Mouse (Mus musculus): ENCODE measurements around the gene Crabp2. TPM values are rescaled to one million over a fixed set of nuclear protein-coding genes. Genes with fewer than 3 reads are reported as not detected.

The Crabp2 gene
- polyA plus RNA-seq, 1 experiment from 2014 or later, result 49.1 TPM

DNA sequence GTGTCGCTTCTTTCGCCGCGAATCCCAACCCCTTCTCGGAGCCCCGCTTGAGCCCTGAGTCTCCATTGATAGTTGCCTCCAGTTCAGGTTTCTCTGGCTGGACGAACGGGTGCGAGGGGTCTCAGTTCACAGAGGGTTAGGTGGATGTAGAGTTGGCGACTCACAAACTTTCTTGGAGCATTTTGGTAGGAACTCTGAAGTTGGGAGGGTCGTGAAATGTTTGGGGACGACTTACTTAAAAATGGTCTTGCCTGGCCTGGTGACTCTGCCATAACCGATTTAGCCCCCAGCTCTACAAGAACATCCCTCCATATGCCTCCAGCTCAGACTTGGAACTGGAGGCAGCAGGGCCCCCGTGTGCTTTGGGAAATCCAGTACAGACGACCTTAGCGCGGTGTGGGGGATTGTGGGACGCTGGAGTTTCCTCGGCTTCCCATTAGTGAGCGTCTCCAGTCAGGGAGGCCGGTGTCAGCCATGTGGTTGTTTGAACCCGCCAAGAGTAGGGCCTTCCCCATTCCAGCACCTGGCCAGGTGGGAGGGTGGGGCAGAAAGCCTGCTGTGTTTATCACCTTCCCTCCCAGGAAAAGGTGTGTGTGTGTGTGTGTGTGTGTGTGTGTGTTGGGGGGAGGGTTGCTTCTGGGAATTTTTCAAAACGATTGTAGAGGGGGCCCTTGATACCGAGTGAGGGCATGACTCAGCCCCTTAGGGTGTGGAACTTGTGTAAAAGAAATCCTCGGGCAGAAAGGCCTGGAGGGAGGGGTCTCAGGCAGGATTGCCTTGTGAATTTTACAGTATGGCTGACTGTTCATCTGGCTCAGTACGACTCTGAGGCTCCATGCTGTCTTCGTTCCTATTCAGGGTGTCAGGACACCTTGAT is 41.2 kb upstream of the Crabp2 start:
- peak overlapping the region; percentile 95 for H3K4me3 ChIP-seq (ENCODE audit: low read length)
- ATAC-seq, result no peak
- peak overlapping the region; percentile 94 for H3K27ac ChIP-seq (ENCODE audit: low read depth, low read length)
- no peaks in the 10 kb centered on the region for H3K9me3 ChIP-seq (ENCODE audit: control insufficient read depth, low read length)
- peak overlapping the region; percentile 90 for H3K9ac ChIP-seq (ENCODE audit: low read depth, low read length)
- peaks cover 32% of the 10 kb centered on the region for H3K4me1 ChIP-seq (ENCODE audit: control insufficient read depth, insufficient read depth, low read depth, low read length)
- WGBS, result under 1% methylated on average over 24 of the region's 27 CpGs
- H3K36me3 ChIP-seq (ENCODE audit: control insufficient read depth, insufficient read depth, low read length), result no peaks in the 10 kb centered on the region
- H3K27me3 ChIP-seq (replicated peaks; ENCODE audit: control insufficient read depth, insufficient read depth, low read length), result no peaks in the 10 kb centered on the region
- peak overlapping the region; percentile 96 for H3K4me2 ChIP-seq (ENCODE audit: low read length)

DNA sequence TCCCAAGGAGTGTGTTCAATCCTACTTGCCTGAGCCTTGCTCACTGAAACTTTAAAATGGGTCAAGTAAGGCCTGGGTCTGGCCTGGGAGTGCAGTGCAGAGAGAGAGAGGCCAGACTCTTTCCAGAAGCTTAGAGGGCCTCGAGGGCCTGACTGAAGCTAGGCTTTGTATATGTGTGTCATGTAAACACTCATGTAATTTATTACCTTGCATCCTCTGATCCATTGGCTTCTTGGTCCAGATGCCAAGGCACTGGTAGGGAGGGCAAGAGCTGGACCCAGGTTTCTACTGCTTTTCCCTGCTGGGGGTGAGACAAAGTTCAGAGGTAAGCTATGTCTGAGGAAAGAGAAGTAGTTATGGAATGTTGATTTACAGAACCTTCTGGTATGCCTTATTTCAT is 40.6 kb upstream of the Crabp2 start:
- no peaks in the 10 kb centered on the region for H3K9me3 ChIP-seq (ENCODE audit: control insufficient read depth, low read length)
- H3K36me3 ChIP-seq (ENCODE audit: control insufficient read depth, insufficient read depth, low read length), result no peaks in the 10 kb centered on the region
- 15% methylated on average over 1 of the region's 1 CpGs for WGBS
- H3K27me3 ChIP-seq (replicated peaks; ENCODE audit: control insufficient read depth, insufficient read depth, low read length), result no peaks in the 10 kb centered on the region
- H3K4me3 ChIP-seq (ENCODE audit: low read length), result peak overlapping the region; percentile 95
- H3K27ac ChIP-seq (ENCODE audit: low read depth, low read length), result no peak overlapping the region
- H3K9ac ChIP-seq (ENCODE audit: low read depth, low read length), result peak overlapping the region; percentile 90
- peaks cover 32% of the 10 kb centered on the region for H3K4me1 ChIP-seq (ENCODE audit: control insufficient read depth, insufficient read depth, low read depth, low read length)
- ATAC-seq, result no peak
- H3K4me2 ChIP-seq (ENCODE audit: low read length), result peak overlapping the region; percentile 96

DNA sequence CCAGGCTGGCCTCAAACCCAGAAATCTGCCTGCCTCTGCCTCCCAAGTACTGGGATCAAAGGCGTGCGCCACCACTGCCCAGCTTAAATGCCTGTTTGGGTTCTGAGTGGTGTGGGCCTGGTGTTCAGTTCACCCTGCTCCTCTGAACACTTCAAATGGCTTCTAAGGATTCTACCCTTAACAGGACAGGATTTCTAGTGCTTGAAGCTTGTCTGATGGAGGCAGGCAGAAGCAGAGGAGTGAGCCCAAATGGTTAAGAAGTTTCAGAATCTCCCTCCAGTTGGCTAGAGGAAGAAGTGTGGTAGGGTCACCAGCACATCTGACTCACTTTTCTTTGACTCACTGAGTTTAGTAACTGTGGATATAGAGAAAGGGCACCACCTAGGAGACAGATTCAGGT is 39.1 kb upstream of the Crabp2 start:
- Histone ChIP-seq H3K36me3 (ENCODE audit: control insufficient read depth, insufficient read depth, low read length) (0 out of 2 replicates have a peak, but pooled peaks cover 2% of the 10 kb centered on the region), H3K4me2 (ENCODE audit: low read length) (no peak overlapping the region; the same call in 1 of the 2 replicates), H3K27ac (ENCODE audit: low read depth, low read length) (no peak overlapping the region), H3K9ac (ENCODE audit: low read depth, low read length) (no peak overlapping the region), H3K4me3 (ENCODE audit: low read length) (no peak overlapping the region), H3K9me3 (ENCODE audit: control insufficient read depth, low read length) (no peaks in the 10 kb centered on the region), H3K4me1 (ENCODE audit: control insufficient read depth, insufficient read depth, low read depth, low read length) (peaks cover 32% of the 10 kb centered on the region), H3K27me3 (replicated peaks; ENCODE audit: control insufficient read depth, insufficient read depth, low read length) (no peaks in the 10 kb centered on the region)
- whole genome bisulfite sequencing, result 88% methylated on average over 2 of the region's 2 CpGs
- no peak for ATAC-seq

DNA sequence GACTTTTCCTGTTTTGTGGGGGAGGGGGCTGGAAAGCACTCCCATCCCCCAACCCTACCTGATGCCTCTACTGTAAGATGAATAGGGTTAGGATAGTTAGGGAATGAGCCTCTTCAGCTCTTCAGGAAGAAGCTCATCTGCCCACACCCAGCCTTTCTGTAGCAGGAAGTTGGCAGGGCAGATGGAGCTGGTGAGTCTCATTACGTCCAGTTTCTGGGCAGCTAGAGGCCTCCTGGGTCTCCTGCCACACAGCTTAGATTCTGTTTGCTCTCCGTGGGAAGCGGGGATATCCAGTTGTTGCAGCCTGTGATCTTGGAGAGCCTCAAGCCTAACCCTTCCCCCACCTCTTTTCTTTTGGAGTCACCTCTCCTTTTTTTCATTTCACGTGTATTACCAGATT is 38.6 kb upstream of the Crabp2 start:
- peak overlapping the region; percentile 33 for H3K4me3 ChIP-seq (ENCODE audit: low read length)
- H3K27ac ChIP-seq (ENCODE audit: low read depth, low read length), result peak overlapping the region; percentile 69
- H3K4me2 ChIP-seq (ENCODE audit: low read length), result peak overlapping the region; percentile 62
- no peaks in the 10 kb centered on the region for H3K9me3 ChIP-seq (ENCODE audit: control insufficient read depth, low read length)
- H3K9ac ChIP-seq (ENCODE audit: low read depth, low read length), result peak overlapping the region; percentile 57
- no peak for ATAC-seq
- WGBS, result 3% methylated on average over 4 of the region's 4 CpGs
- H3K4me1 ChIP-seq (ENCODE audit: control insufficient read depth, insufficient read depth, low read depth, low read length), result peaks cover 32% of the 10 kb centered on the region
- H3K36me3 ChIP-seq (ENCODE audit: control insufficient read depth, insufficient read depth, low read length), result peaks cover 7% of the 10 kb centered on the region; the same call in 1 of the 2 replicates
- no peaks in the 10 kb centered on the region for H3K27me3 ChIP-seq (replicated peaks; ENCODE audit: control insufficient read depth, insufficient read depth, low read length)

DNA sequence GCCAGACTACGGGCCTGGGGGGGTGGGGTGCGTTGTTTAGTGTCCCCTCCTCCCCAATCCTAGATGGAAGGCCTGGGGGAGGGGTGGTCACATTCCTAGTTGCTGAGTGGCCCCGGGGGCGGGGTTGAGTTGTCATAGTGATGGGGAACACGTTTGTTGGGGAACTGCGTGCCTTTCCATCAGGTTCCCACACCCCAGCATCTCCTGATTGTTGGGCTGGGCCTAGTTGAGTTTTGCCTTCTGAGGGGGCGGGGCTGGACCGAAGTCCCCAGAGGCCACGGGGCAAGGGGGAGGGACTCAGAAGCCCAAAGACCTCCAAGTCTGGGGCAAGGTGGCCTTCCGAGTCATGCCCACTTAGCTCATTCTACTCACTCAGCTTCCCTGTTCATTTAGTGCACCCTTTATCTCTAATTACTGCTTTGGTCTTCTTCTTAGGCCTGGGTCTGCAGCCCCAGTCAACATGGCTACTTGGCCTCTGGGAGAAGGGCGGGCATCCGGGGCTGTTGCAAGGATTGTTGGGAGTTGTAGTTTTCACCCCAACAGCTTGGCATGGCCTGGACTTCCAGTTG is 37.8 kb upstream of the Crabp2 start:
- Histone ChIP-seq H3K27me3 (replicated peaks; ENCODE audit: control insufficient read depth, insufficient read depth, low read length) (no peaks in the 10 kb centered on the region), H3K36me3 (ENCODE audit: control insufficient read depth, insufficient read depth, low read length) (peaks cover 11% of the 10 kb centered on the region), H3K4me1 (ENCODE audit: control insufficient read depth, insufficient read depth, low read depth, low read length) (peaks cover 32% of the 10 kb centered on the region), H3K9me3 (ENCODE audit: control insufficient read depth, low read length) (no peaks in the 10 kb centered on the region), H3K9ac (ENCODE audit: low read depth, low read length) (peak overlapping the region; percentile 57), H3K4me3 (ENCODE audit: low read length) (peak overlapping the region; percentile 33), H3K27ac (ENCODE audit: low read depth, low read length) (peak overlapping the region; percentile 69), H3K4me2 (ENCODE audit: low read length) (peak overlapping the region; percentile 62)
- 1% methylated on average over 9 of the region's 12 CpGs for WGBS
- ATAC-seq, result peak; percentile 34; the same call in 1 of the 2 replicates

DNA sequence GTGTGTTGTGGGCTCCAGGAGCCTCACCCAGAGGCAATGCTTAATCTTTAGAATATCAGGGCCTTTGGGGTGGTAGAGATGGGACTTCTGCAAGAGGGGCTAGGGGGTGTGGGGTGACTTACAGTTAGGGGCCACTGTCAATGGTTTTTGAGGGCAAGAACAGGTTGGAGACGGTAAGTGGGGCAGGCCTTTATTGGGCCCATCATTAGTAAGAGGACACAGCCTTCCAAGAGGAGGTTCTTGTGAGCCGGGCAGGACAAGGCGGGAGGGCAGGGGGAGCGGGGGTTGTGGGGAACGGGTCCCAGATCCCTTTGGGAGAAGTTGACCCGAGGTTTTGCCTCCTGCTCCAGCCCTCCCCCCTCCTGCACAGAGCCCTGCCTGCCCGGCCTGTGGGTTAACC is 35.0 kb upstream of the Crabp2 start:
- no peaks in the 10 kb centered on the region for H3K27me3 ChIP-seq (replicated peaks; ENCODE audit: control insufficient read depth, insufficient read depth, low read length)
- no peak for ATAC-seq
- no peak overlapping the region for H3K9ac ChIP-seq (ENCODE audit: low read depth, low read length)
- H3K36me3 ChIP-seq (ENCODE audit: control insufficient read depth, insufficient read depth, low read length), result peaks cover 18% of the 10 kb centered on the region
- peaks cover 18% of the 10 kb centered on the region for H3K4me1 ChIP-seq (ENCODE audit: control insufficient read depth, insufficient read depth, low read depth, low read length)
- no peak overlapping the region for H3K27ac ChIP-seq (ENCODE audit: low read depth, low read length)
- no peak overlapping the region for H3K4me3 ChIP-seq (ENCODE audit: low read length)
- 81% methylated on average over 7 of the region's 7 CpGs for WGBS
- H3K9me3 ChIP-seq (ENCODE audit: control insufficient read depth, low read length), result no peaks in the 10 kb centered on the region
- H3K4me2 ChIP-seq (ENCODE audit: low read length), result no peak overlapping the region

DNA sequence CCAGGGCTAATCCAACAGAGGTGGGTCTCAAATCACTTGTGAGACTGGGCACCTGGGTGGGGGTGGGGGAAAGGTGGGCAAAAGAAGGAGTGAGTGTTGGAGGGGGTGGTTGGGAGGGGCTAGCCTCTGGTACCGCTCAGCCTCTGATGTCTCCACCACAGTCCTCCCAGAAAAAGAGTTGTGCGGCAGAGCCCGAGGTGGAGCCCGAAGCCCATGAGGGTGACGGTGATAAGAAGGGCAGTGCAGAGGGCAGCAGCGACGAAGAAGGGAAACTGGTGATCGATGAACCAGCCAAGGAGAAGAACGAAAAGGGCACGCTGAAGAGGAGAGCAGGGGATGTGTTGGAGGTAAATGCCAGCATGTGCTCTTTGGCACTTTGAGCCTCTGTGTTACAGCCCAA is 34.6 kb upstream of the Crabp2 start:
- Histone ChIP-seq H3K36me3 (ENCODE audit: control insufficient read depth, insufficient read depth, low read length) (peaks cover 18% of the 10 kb centered on the region), H3K4me3 (ENCODE audit: low read length) (no peak overlapping the region), H3K27me3 (replicated peaks; ENCODE audit: control insufficient read depth, insufficient read depth, low read length) (no peaks in the 10 kb centered on the region), H3K4me1 (ENCODE audit: control insufficient read depth, insufficient read depth, low read depth, low read length) (peaks cover 19% of the 10 kb centered on the region), H3K27ac (ENCODE audit: low read depth, low read length) (no peak overlapping the region), H3K9me3 (ENCODE audit: control insufficient read depth, low read length) (no peaks in the 10 kb centered on the region), H3K9ac (ENCODE audit: low read depth, low read length) (no peak overlapping the region), H3K4me2 (ENCODE audit: low read length) (no peak overlapping the region)
- WGBS, result 95% methylated on average over 10 of the region's 10 CpGs
- no peak for ATAC-seq

DNA sequence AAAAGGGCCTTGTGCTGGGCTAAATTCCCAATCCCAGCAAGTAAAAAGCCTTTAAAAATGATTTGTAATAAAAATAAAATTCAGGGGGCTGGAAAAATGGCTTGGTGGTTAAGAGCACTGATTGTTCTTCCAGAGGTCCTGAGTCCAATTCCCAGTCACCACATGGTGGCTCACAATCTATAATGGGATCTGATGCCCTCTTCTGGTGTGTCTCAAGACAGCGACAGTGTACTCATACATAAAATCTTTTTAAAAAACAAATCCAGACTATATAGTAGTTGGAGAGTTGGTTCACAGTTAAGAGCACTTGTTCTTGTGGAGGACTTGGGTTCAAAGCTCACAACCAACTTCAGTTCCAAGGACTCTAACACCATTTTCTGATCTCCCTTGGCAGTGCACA is 31.5 kb upstream of the Crabp2 start:
- H3K36me3 ChIP-seq (ENCODE audit: control insufficient read depth, insufficient read depth, low read length), result peaks cover 18% of the 10 kb centered on the region
- H3K4me2 ChIP-seq (ENCODE audit: low read length), result no peak overlapping the region
- no peaks in the 10 kb centered on the region for H3K9me3 ChIP-seq (ENCODE audit: control insufficient read depth, low read length)
- H3K4me3 ChIP-seq (ENCODE audit: low read length), result no peak overlapping the region
- H3K27ac ChIP-seq (ENCODE audit: low read depth, low read length), result no peak overlapping the region
- no peak overlapping the region for H3K9ac ChIP-seq (ENCODE audit: low read depth, low read length)
- H3K27me3 ChIP-seq (replicated peaks; ENCODE audit: control insufficient read depth, insufficient read depth, low read length), result no peaks in the 10 kb centered on the region
- peaks cover 9% of the 10 kb centered on the region for H3K4me1 ChIP-seq (ENCODE audit: control insufficient read depth, insufficient read depth, low read depth, low read length)
- 100% methylated on average over 1 of the region's 1 CpGs for WGBS
- no peak for ATAC-seq

DNA sequence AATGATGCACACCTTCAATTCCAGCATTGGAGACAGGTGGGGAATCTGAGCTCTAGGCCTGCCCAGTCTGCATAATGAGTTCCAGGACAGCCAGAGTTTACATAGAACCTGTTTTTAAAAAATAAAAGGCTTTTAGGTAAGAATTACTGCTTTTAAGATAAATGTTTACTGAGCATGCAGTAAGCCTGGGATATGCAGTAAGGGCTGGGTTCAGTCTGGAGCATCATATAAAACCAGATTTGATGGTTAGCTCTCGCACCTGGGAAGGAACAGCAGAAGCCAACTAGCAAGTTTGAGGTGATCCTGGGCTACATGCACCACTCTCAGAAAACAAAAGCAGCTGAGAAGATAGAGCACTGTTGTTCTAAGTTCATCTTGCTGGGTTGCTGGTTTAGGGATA is 29.9 kb upstream of the Crabp2 start:
- no peak for ATAC-seq
- Histone ChIP-seq H3K27ac (ENCODE audit: low read depth, low read length) (no peak overlapping the region), H3K9ac (ENCODE audit: low read depth, low read length) (no peak overlapping the region)

More for the DNA sequence above, 29.9 kb upstream of the Crabp2 start:
- H3K9me3 ChIP-seq (ENCODE audit: control insufficient read depth, low read length), result no peaks in the 10 kb centered on the region
- H3K4me1 ChIP-seq (ENCODE audit: control insufficient read depth, insufficient read depth, low read depth, low read length), result peaks cover 9% of the 10 kb centered on the region
- no peak overlapping the region for H3K4me3 ChIP-seq (ENCODE audit: low read length)
- H3K4me2 ChIP-seq (ENCODE audit: low read length), result no peak overlapping the region
- peaks cover 27% of the 10 kb centered on the region for H3K36me3 ChIP-seq (ENCODE audit: control insufficient read depth, insufficient read depth, low read length)
- no peaks in the 10 kb centered on the region for H3K27me3 ChIP-seq (replicated peaks; ENCODE audit: control insufficient read depth, insufficient read depth, low read length)
- WGBS, result 97% methylated on average over 1 of the region's 1 CpGs
